Mouse (Mus musculus): ENCODE measurements around the gene Tsc1.

DNA sequence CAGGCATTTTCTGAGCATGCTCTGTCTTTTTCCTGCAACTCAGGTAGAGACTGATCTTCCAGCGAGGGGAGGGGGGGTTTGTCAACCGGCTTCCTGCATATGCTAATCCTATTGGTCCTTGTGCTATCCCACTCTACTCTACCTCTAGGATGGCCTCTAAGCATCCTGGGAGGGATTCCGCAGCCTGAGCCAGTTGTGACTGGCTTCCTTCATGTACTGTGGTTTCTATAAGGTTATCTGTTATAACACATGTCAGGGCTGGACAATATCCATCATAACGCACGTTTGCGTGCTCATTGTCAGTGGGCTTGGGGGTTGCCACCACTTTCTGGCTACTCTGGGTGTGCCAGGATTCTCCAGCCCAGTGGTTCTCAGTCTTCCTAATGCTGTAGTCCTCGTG lies 45.0 kb upstream of the Tsc1 start:
- no peak for TF ChIP-seq CTCF (IDR thresholded peaks at IDR 0.05; ENCODE audit: low read depth)
- TF ChIP-seq EP300 (IDR thresholded peaks at IDR 0.05; ENCODE audit: low read depth): no peak

Data from heart, postnatal 0 days (tissue).